ENCODE assay signal across 9 mouse cellular contexts in genomic region chr11:116388841-116389480, GRCm38 (mm10). TPM values are rescaled to one million over a fixed set of nuclear protein-coding genes. Genes with fewer than 3 reads are reported as not detected.
DNase-seq lines count a peak whose midpoint lies in the region; ATAC-seq and TF ChIP-seq lines count a peak whose summit lies in the region.
"Had no signal": no experiment of that assay in that cellular context is flagged by ENCODE, and none has a peak within 500 bp of the region (broad histone marks: within the 10 kb centered on the region; RNA-seq: fewer than 3 reads in every experiment).

No protein-coding gene starts in this region.

- peak; percentile 29 to 47 for DNase-seq in adrenal gland, postnatal 36 days
- DNase-seq in limb, embryonic 10.5 days (ENCODE audit: low spot score) = peak; percentile 48
- DNase-seq in midbrain, embryonic 14.5 days = peak; percentile 32
- peak; percentile 57 for DNase-seq in thymus, postnatal 25 days
- DNase-seq in left cerebral cortex, postnatal 4 days = no peak

- intact Hi-C loops in left cerebral cortex, postnatal 4 days (cut with DNase I) = no loop called here

- H3K9me3 ChIP-seq in limb, embryonic 10.5 days (replicated peaks) = no peaks in the 10 kb centered on the region
- no peaks in the 10 kb centered on the region for H3K9me3 ChIP-seq in midbrain, embryonic 14.5 days (ENCODE audit: control insufficient read depth, low read length)

- peak; percentile 96 for ATAC-seq in CD4-positive, CD25-positive, alpha-beta regulatory T cell, adult 4 months
- peak; percentile 80 to 85 for ATAC-seq in hematopoietic stem cell, adult 5-6 weeks (replicated peaks in 1 of 2; ENCODE audit: insufficient read depth in 1 of 2, low FRiP score in 2 of 2, low TSS enrichment in 1 of 2, low read depth in 1 of 2, poor library complexity in 2 of 2, severe bottlenecking in 2 of 2)
- ATAC-seq in midbrain, embryonic 14.5 days (ENCODE audit: low FRiP score, low TSS enrichment) = no peak

- peaks cover 12% of the 10 kb centered on the region; the same call in 1 of the 2 replicates for H3K4me1 ChIP-seq in embryonic fibroblast, embryonic 13.5 days (ENCODE audit: control insufficient read depth, insufficient read depth, low read length)
- H3K4me1 ChIP-seq in limb, embryonic 10.5 days = peaks cover 27% of the 10 kb centered on the region
- peaks cover 12% of the 10 kb centered on the region for H3K4me1 ChIP-seq in midbrain, embryonic 14.5 days (ENCODE audit: control insufficient read depth, insufficient read depth, low read length)

- TF ChIP-seq POLR2A in embryonic fibroblast, embryonic 13.5 days (IDR thresholded peaks at IDR 0.05; ENCODE audit: low read depth, low read length) = no peak

- H3K27ac ChIP-seq in embryonic fibroblast, embryonic 13.5 days (ENCODE audit: insufficient read depth, low read length) = peak overlapping the region; percentile 61; the same call in 1 of the 2 replicates
- H3K27ac ChIP-seq in limb, embryonic 10.5 days = peak overlapping the region; percentile 79
- no peak overlapping the region for H3K27ac ChIP-seq in midbrain, embryonic 14.5 days (replicated peaks; ENCODE audit: low read depth, low read length)

- no peak overlapping the region for H3K4me3 ChIP-seq in embryonic fibroblast, embryonic 13.5 days (ENCODE audit: insufficient read depth, low read length)
- peak overlapping the region; percentile 29; the same call in 1 of the 2 replicates for H3K4me3 ChIP-seq in limb, embryonic 10.5 days
- no peak overlapping the region for H3K4me3 ChIP-seq in midbrain, embryonic 14.5 days (replicated peaks; ENCODE audit: low read depth, low read length)
- H3K4me3 ChIP-seq: erythroblast, embryonic 14.5 days had no signal

- H3K4me2 ChIP-seq in midbrain, embryonic 14.5 days (ENCODE audit: low read length) = no peak overlapping the region

- no peaks in the 10 kb centered on the region for H3K27me3 ChIP-seq in limb, embryonic 10.5 days (ENCODE audit: low read depth, poor library complexity, severe bottlenecking)
- H3K27me3 ChIP-seq in midbrain, embryonic 14.5 days (ENCODE audit: control insufficient read depth, insufficient read depth, low read length) = no peaks in the 10 kb centered on the region

- 0 out of 2 replicates have a peak, but pooled peaks cover 5% of the 10 kb centered on the region for H3K36me3 ChIP-seq in limb, embryonic 10.5 days
- H3K36me3 ChIP-seq in midbrain, embryonic 14.5 days (ENCODE audit: control insufficient read depth, insufficient read depth, low read length) = no peaks in the 10 kb centered on the region

- H3K9ac ChIP-seq in midbrain, embryonic 14.5 days (replicated peaks; ENCODE audit: low read length) = no peak overlapping the region

- WGBS in limb, embryonic 10.5 days = 68% methylated on average over 14 of the region's 14 CpGs
- whole genome bisulfite sequencing in midbrain, embryonic 14.5 days = 71% methylated on average over 14 of the region's 14 CpGs

- TF ChIP-seq CTCF in embryonic fibroblast, embryonic 13.5 days (IDR thresholded peaks at IDR 0.05; ENCODE audit: borderline replicate concordance, insufficient read depth, low read length) = no peak

RNA-seq across cellular contexts. Expression of gene Rnf157, which starts 23.9 kb away (rescaled TPM):
- polyA plus RNA-seq in CD4-positive, CD25-positive, alpha-beta regulatory T cell, adult 4 months (2017; shearing (Covaris generic)) = 1 to 10 TPM; 8.4 to 8.8 TPM
- 1 to 10 TPM; 8.1 TPM for total RNA-seq in adrenal gland, postnatal 36 days (2021)
- polyA plus RNA-seq in embryonic fibroblast, embryonic 13.5 days (2011; ENCODE audit: insufficient read length, low read depth, missing spikeins) = 18.2 and 23.2 TPM in 2 replicates
- 9.2 and 19.4 TPM in 2 replicates for total RNA-seq in hematopoietic stem cell, adult 5-6 weeks (2017)
- 11.1 and 18.3 TPM in 2 replicates for polyA plus RNA-seq in limb, embryonic 10.5 days (2016; fragmentation: Nextera tagmentation; extraction: Ambion mirVana)
- polyA plus RNA-seq in midbrain, embryonic 14.5 days (2014; fragmentation: Nextera tagmentation; extraction: Ambion mirVana) = 45.5 and 50.2 TPM in 2 replicates
- total RNA-seq in left cerebral cortex, postnatal 4 days (2021) = 100 to 1,000 TPM; 187 to 192 TPM
- polyA plus RNA-seq: erythroblast, embryonic 14.5 days had no signal

RNA-seq across cellular contexts. Expression of gene Ubald2, which starts 44.9 kb away (rescaled TPM):
- polyA plus RNA-seq in CD4-positive, CD25-positive, alpha-beta regulatory T cell, adult 4 months (2017; shearing (Covaris generic)) = 10 to 100 TPM; 12.2 to 13.0 TPM
- 10 to 100 TPM; 30.9 to 42.6 TPM for total RNA-seq in adrenal gland, postnatal 36 days (2021)
- polyA plus RNA-seq in embryonic fibroblast, embryonic 13.5 days (2011; ENCODE audit: insufficient read length, low read depth, missing spikeins) = 57.3 and 62.3 TPM in 2 replicates
- 51.5 and 101 TPM in 2 replicates for total RNA-seq in hematopoietic stem cell, adult 5-6 weeks (2017)
- 44.1 and 51.8 TPM in 2 replicates for polyA plus RNA-seq in limb, embryonic 10.5 days (2016; fragmentation: Nextera tagmentation; extraction: Ambion mirVana)
- polyA plus RNA-seq in midbrain, embryonic 14.5 days (2014; fragmentation: Nextera tagmentation; extraction: Ambion mirVana) = 77.5 and 87.8 TPM in 2 replicates
- 10 to 100 TPM; 43.3 to 45.8 TPM for total RNA-seq in left cerebral cortex, postnatal 4 days (2021)

RNA-seq across cellular contexts. Expression of gene Foxj1, which starts 53.8 kb away (rescaled TPM):
- not detected for polyA plus RNA-seq in CD4-positive, CD25-positive, alpha-beta regulatory T cell, adult 4 months (2017; shearing (Covaris generic))
- total RNA-seq in adrenal gland, postnatal 36 days (2021) = under 1 TPM in 1 of 2 experiments, not detected in 1; 0.10 TPM
- 0.98 TPM in 1 of 2 replicates, not detected in the other for polyA plus RNA-seq in embryonic fibroblast, embryonic 13.5 days (2011; ENCODE audit: insufficient read length, low read depth, missing spikeins)
- 0.38 TPM in 1 of 2 replicates, not detected in the other for total RNA-seq in hematopoietic stem cell, adult 5-6 weeks (2017)
- 0.68 and 1.5 TPM in 2 replicates for polyA plus RNA-seq in limb, embryonic 10.5 days (2016; fragmentation: Nextera tagmentation; extraction: Ambion mirVana)
- polyA plus RNA-seq in midbrain, embryonic 14.5 days (2014; fragmentation: Nextera tagmentation; extraction: Ambion mirVana) = 9.2 TPM in 2 replicates
- 1 to 10 TPM; 6.6 to 9.3 TPM for total RNA-seq in left cerebral cortex, postnatal 4 days (2021)
